Mouse (Mus musculus) ES-Bruce4 (cell line): ENCODE measurements around the gene Wnt5b. TPM values are rescaled to one million over a fixed set of nuclear protein-coding genes. Genes with fewer than 3 reads are reported as not detected.

Experiments
- H3K27ac ChIP-seq: 2 replicates; pipeline ENCODE4 v1.5.1; 2012; ENCODE audit warnings: low read length, inconsistent platforms; ENCODE audit not compliant: insufficient read depth
- H3K27me3 ChIP-seq: 2 replicates; pipeline ENCODE4 v1.6.1; 2012; ENCODE audit warnings: mild to moderate bottlenecking, low read length, inconsistent platforms; ENCODE audit not compliant: control insufficient read depth, poor library complexity, insufficient read depth, severe bottlenecking
- H3K36me3 ChIP-seq: 2 replicates; pipeline ENCODE4 v1.6.1; 2012; ENCODE audit warnings: inconsistent platforms, mild to moderate bottlenecking, low read length, moderate library complexity; ENCODE audit not compliant: control insufficient read depth, poor library complexity, insufficient read depth, severe bottlenecking
- H3K4me1 ChIP-seq: one replicate; pipeline ENCODE4 v1.8.1; 2011; ENCODE audit warnings: low read length; ENCODE audit not compliant: control insufficient read depth, insufficient read depth
- H3K4me3 ChIP-seq: 2 replicates; pipeline ENCODE4 v1.5.1; 2011; ENCODE audit warnings: low read depth, mild to moderate bottlenecking, low read length
- H3K9ac ChIP-seq: 2 replicates; pipeline ENCODE4 v1.6.1; 2012; ENCODE audit warnings: low read depth, mild to moderate bottlenecking, inconsistent platforms; ENCODE audit not compliant: poor library complexity, severe bottlenecking
- H3K9me3 ChIP-seq: replicated peaks from 2 replicates; pipeline ENCODE4 v1.6.1; 2012; ENCODE audit warnings: mild to moderate bottlenecking, low read length, inconsistent platforms; ENCODE audit not compliant: control insufficient read depth, poor library complexity, insufficient read depth, severe bottlenecking
- CTCF ChIP-seq: IDR thresholded peaks from one replicate; pipeline ENCODE4 v1.8.1; 2011; ENCODE audit warnings: low read depth, low read length
- EP300 ChIP-seq: IDR thresholded peaks from 2 replicates; pipeline ENCODE4 v1.6.1; 2011; ENCODE audit warnings: low read depth, low read length; ENCODE audit not compliant: insufficient read depth
- POLR2A ChIP-seq: IDR thresholded peaks from one replicate; pipeline ENCODE4 v1.8.1; 2011; ENCODE audit warnings: low read length; ENCODE audit not compliant: insufficient read depth
- polyA plus RNA-seq: library from polyadenylated mRNA; stranded (reverse); fragments of >200 nt; gene quantifications from 2 replicates; pipeline ENCODE4 v1.2.4, GENCODE M21; 2011; ENCODE audit warnings: low read depth; ENCODE audit not compliant: missing spikeins, insufficient read depth, insufficient read length

Wnt5b gene
- polyA plus RNA-seq, 1 experiment: 2.5 TPM

DNA sequence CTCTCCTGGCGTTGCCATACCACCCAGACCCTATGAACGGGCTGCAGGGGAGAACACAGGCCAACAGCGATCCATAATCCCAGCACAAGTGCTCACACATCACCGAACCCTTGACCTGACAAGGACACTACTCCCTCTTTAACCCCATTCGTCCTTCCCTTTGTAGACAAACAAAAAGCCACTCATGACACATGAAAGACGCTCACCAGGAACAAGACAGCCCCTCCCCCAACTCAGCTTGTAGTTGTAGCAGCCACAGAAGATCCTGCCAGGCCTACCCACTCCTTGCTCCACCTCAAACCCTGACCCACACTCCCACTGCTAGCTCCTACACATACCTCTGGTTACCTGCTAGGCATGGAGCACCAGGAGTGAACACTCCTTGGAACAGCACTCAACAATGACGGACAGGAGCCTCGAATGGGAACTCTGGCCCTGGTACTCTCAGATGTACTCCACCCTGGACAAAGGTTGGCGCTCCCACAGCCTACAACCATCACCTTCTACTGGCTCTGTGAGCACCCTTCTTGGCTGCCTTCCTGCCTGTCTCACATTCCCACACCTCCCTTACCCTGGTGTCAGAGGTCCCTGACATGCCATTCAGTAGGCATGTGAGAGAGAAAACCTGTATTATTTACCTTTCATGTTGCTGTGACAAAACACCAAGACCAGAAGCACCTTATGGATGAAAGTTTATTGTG, 38.5 kb downstream of the Wnt5b start:
- no peak overlapping the region for H3K4me3 ChIP-seq
- H3K4me1 ChIP-seq: no peaks in the 10 kb centered on the region
- no peak overlapping the region for H3K27ac ChIP-seq
- no peaks in the 10 kb centered on the region; the same call in 1 of the 2 replicates for H3K9me3 ChIP-seq
- no peak overlapping the region for H3K9ac ChIP-seq
- TF ChIP-seq CTCF (no peak), POLR2A (no peak), EP300 (no peak)
- no peaks in the 10 kb centered on the region for H3K36me3 ChIP-seq
- no peaks in the 10 kb centered on the region for H3K27me3 ChIP-seq

DNA sequence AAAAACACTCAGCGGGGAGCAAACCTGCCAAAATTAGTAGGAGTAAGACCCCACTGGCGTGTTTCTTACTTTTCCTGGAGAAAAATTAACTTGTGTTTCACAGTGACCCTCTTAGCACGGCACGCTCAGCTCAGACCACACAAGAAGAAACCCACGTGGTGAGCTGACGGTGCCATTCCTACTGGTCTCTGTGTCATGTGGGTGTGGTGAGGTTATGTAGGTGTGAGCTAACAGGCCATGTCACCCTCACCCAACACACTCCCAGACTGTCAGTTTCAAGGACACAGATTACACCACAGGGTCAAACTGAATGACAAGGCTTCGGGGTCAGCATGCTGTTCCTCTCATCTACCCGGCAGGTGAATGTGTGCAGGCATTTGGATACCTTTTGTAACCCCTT, 39.4 kb downstream of the Wnt5b start:
- TF ChIP-seq CTCF (no peak), POLR2A (no peak)
- H3K9ac ChIP-seq: no peak overlapping the region
- no peaks in the 10 kb centered on the region; the same call in 1 of the 2 replicates for H3K9me3 ChIP-seq
- no peak overlapping the region for H3K4me3 ChIP-seq
- no peak overlapping the region for H3K27ac ChIP-seq
- no peaks in the 10 kb centered on the region for H3K36me3 ChIP-seq
- H3K4me1 ChIP-seq: no peaks in the 10 kb centered on the region
- H3K27me3 ChIP-seq: no peaks in the 10 kb centered on the region

DNA sequence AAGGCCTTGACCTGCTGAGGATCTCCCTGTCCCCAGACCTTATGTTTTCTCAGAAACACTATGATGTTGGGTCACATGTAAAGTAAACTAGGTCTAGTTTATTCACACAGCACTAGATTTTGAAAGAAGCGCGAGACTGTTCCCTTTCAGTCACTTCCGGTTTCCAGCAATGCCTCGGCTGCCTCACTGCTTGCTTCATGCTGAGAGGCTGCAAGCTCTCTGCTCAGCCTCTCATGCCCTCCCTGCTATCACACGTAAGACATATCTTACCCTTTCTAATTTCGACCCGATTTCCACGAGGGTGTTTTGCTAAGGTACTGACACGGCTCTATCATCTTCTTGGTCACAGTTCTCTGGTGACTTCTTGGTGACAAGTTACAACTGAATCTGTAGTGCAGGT, 42.1 kb downstream of the Wnt5b start:
- Histone ChIP-seq H3K4me1 (no peaks in the 10 kb centered on the region), H3K4me3 (no peak overlapping the region), H3K9ac (no peak overlapping the region), H3K9me3 (no peaks in the 10 kb centered on the region; the same call in 1 of the 2 replicates), H3K27ac (no peak overlapping the region), H3K27me3 (no peaks in the 10 kb centered on the region), H3K36me3 (no peaks in the 10 kb centered on the region)
- TF ChIP-seq POLR2A (no peak), CTCF (no peak), EP300 (no peak)

DNA sequence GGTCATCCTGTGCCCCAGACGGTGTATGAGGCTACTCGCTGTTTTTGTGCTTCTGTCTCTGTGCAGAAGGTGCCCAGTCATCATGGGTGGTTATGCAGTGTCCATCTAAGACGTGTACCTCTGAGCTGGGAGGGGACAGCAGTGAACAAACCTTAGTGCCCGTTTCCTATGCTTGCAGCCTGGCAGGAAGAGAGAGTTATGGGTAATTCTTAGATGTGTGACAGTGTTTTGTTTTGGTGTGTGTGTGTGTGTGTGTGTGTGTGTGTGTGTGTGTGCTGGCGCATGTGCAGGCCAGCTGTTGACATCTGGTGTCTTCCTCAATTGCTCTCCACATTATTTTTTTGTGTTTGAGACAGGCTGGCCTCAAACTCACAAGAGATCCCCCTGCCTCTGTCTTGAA, 44.1 kb downstream of the Wnt5b start:
- no peaks in the 10 kb centered on the region for H3K9me3 ChIP-seq
- no peaks in the 10 kb centered on the region for H3K36me3 ChIP-seq
- H3K27me3 ChIP-seq: no peaks in the 10 kb centered on the region
- no peak overlapping the region for H3K4me3 ChIP-seq
- H3K9ac ChIP-seq: no peak overlapping the region
- TF ChIP-seq POLR2A: no peak
- TF ChIP-seq CTCF: no peak
- no peak for TF ChIP-seq EP300
- no peaks in the 10 kb centered on the region for H3K4me1 ChIP-seq
- H3K27ac ChIP-seq: no peak overlapping the region

DNA sequence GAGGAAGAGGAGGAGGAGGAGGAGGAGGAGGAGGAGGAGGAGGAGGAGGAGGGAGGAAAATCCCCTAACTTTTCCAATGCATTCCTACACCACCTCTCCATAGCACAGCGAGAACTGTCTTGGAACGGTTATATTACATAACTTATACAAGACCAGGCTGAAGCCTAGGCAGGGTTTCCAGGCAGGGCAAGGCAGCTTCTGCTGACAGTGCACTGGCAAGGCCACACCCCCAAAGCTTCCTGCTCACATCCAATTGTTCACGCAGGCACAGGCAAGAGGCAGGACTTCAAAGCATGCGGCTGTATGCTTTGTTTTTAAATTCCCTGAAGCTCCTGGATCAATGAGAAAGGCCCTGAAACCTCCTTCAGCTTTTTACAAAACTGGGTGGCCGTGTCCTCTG, 44.9 kb downstream of the Wnt5b start:
- Histone ChIP-seq H3K4me3 (no peak overlapping the region), H3K9ac (no peak overlapping the region), H3K9me3 (no peaks in the 10 kb centered on the region), H3K4me1 (no peaks in the 10 kb centered on the region), H3K27ac (no peak overlapping the region), H3K27me3 (no peaks in the 10 kb centered on the region), H3K36me3 (no peaks in the 10 kb centered on the region)
- TF ChIP-seq EP300 (no peak), POLR2A (no peak), CTCF (no peak)

DNA sequence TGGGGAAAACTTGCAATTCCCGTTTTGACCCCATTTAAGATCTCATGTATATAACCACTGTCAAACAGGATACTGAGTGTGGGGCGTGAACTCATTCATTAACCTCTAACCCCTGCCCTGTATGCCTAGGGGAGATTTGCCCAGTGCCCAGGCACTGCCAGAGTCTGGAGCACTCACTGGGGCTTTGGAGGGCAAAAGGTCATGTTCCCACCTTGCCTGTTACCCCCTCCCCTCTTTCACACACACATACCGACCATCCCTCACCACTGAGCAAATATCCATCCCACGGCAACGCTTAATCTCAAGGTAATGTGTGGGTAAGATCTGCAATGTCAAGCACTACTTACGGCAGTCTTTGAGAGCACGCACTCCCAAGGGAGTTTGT, 51.5 kb downstream of the Wnt5b start:
- Histone ChIP-seq H3K9ac (no peak overlapping the region), H3K4me1 (no peaks in the 10 kb centered on the region), H3K36me3 (no peaks in the 10 kb centered on the region), H3K4me3 (no peak overlapping the region), H3K27ac (no peak overlapping the region), H3K27me3 (no peaks in the 10 kb centered on the region), H3K9me3 (no peaks in the 10 kb centered on the region)
- no peak for TF ChIP-seq CTCF
- no peak for TF ChIP-seq EP300
- TF ChIP-seq POLR2A: no peak
